In genomic region chr12:25299603-25300471, GRCm38 (mm10) we compare ENCODE assay signal across 20 mouse cellular contexts.
DNase-seq lines count a peak whose midpoint lies in the region; ATAC-seq and TF ChIP-seq lines count a peak whose summit lies in the region.
"Had no signal": no experiment of that assay in that cellular context is flagged by ENCODE, and none has a peak within 500 bp of the region (broad histone marks: within the 10 kb centered on the region; RNA-seq: fewer than 3 reads in every experiment).

No protein-coding gene starts in this region.

- H3K4me2 ChIP-seq in kidney, embryonic 15.5 days, result no peak overlapping the region
- no peak overlapping the region for H3K4me2 ChIP-seq in kidney, postnatal 0 days (ENCODE audit: low read length)
- H3K4me2 ChIP-seq: hindbrain, embryonic 15.5 days; limb, embryonic 13.5 days had no signal

- no peaks in the 10 kb centered on the region for H3K36me3 ChIP-seq in kidney, embryonic 15.5 days
- no peaks in the 10 kb centered on the region for H3K36me3 ChIP-seq in kidney, postnatal 0 days (ENCODE audit: insufficient read depth, low read length)
- H3K36me3 ChIP-seq: hindbrain, embryonic 15.5 days; limb, embryonic 13.5 days had no signal

- H3K27me3 ChIP-seq in kidney, embryonic 15.5 days, result no peaks in the 10 kb centered on the region
- no peaks in the 10 kb centered on the region for H3K27me3 ChIP-seq in kidney, postnatal 0 days (ENCODE audit: insufficient read depth, low read length)
- H3K27me3 ChIP-seq: hindbrain, embryonic 15.5 days; limb, embryonic 13.5 days had no signal

- DNase-seq in kidney, adult 11 months, result no peak
- DNase-seq in thymus, postnatal 14 days, result peak; percentile 17
- DNase-seq in thymus, adult 18-20 months, result no peak
- DNase-seq in kidney, postnatal 0 days (ENCODE audit: low spot score), result peak; percentile 78
- peak; percentile 25 for DNase-seq in testis, postnatal 14 days (ENCODE audit: low spot score)
- no peak for DNase-seq in urinary bladder, postnatal 25 days (ENCODE audit: low spot score)
- no peak for DNase-seq in embryo, embryonic 10.5 days (ENCODE audit: low spot score)
- DNase-seq: adrenal gland, adult 8-10 months; cerebellum, adult 18-20 months; cerebellum, postnatal 36 days; heart, postnatal 14 days; lung, adult 2 months; right cerebral cortex, postnatal 14 days; thymus, postnatal 36 days had no signal

- TF ChIP-seq CTCF in kidney, postnatal 0 days (IDR thresholded peaks at IDR 0.05; ENCODE audit: low read depth), result no peak

- H3K4me1 ChIP-seq in kidney, embryonic 15.5 days, result peaks cover 45% of the 10 kb centered on the region
- peaks cover 31% of the 10 kb centered on the region for H3K4me1 ChIP-seq in kidney, postnatal 0 days (replicated peaks; ENCODE audit: insufficient read depth, low read length)

- no peak overlapping the region for H3K9ac ChIP-seq in kidney, embryonic 15.5 days
- H3K9ac ChIP-seq in kidney, postnatal 0 days (ENCODE audit: low read depth, low read length), result no peak overlapping the region
- H3K9ac ChIP-seq: hindbrain, embryonic 15.5 days; limb, embryonic 13.5 days had no signal

- 26% methylated on average over 11 of the region's 11 CpGs for WGBS in kidney, embryonic 15.5 days
- 22% methylated on average over 11 of the region's 11 CpGs for WGBS in kidney, postnatal 0 days

- peak; percentile 81 for ATAC-seq in kidney, embryonic 15.5 days (replicated peaks; ENCODE audit: low FRiP score)
- peak; percentile 76 for ATAC-seq in kidney, postnatal 0 days (replicated peaks; ENCODE audit: low FRiP score, low read depth)
- ATAC-seq: forebrain, embryonic 14.5 days; midbrain, embryonic 16.5 days had no signal

- no peak overlapping the region for H3K4me3 ChIP-seq in kidney, embryonic 15.5 days (replicated peaks)
- no peak overlapping the region for H3K4me3 ChIP-seq in kidney, postnatal 0 days (replicated peaks; ENCODE audit: low read depth, low read length)
- H3K4me3 ChIP-seq: erythroblast, embryonic 14.5 days; hindbrain, embryonic 15.5 days; limb, embryonic 13.5 days had no signal

- peak overlapping the region; percentile 68 for H3K27ac ChIP-seq in kidney, embryonic 15.5 days
- 0 out of 2 replicates have a peak overlapping the region, but pooled peaks have one; percentile 6 for H3K27ac ChIP-seq in kidney, postnatal 0 days
- H3K27ac ChIP-seq: hindbrain, embryonic 15.5 days; limb, embryonic 13.5 days had no signal

- no peaks in the 10 kb centered on the region for H3K9me3 ChIP-seq in kidney, embryonic 15.5 days (replicated peaks)
- no peaks in the 10 kb centered on the region for H3K9me3 ChIP-seq in kidney, postnatal 0 days (replicated peaks; ENCODE audit: low read length)
- H3K9me3 ChIP-seq: hindbrain, embryonic 15.5 days; limb, embryonic 13.5 days had no signal

Comparison
In these comparisons a context has a peak if more than half of its experiments do, and no peak if none do; other contexts are left out.
1. DNase-seq: peak in thymus, postnatal 14 days (single experiment), kidney, postnatal 0 days (single experiment) and testis, postnatal 14 days (single experiment); none in kidney, adult 11 months (single experiment), thymus, adult 18-20 months (0 of 2), urinary bladder, postnatal 25 days (single experiment) and embryo, embryonic 10.5 days (single experiment).